ENCODE assay signal across 12 mouse cellular contexts in genomic region chr5:74311865-74312264, GRCm38 (mm10).
DNase-seq lines count a peak whose midpoint lies in the region; ATAC-seq lines count a peak whose summit lies in the region.
"Had no signal": no experiment of that assay in that cellular context is flagged by ENCODE, and none has a peak within 500 bp of the region (broad histone marks: within the 10 kb centered on the region; RNA-seq: fewer than 3 reads in every experiment).

No protein-coding gene starts in this region.

- H3K4me2 ChIP-seq in limb, embryonic 15.5 days: no peak overlapping the region
- H3K4me2 ChIP-seq: embryonic facial prominence, embryonic 12.5 days; forebrain, embryonic 12.5 days; hindbrain, embryonic 12.5 days had no signal

- no peaks in the 10 kb centered on the region for H3K36me3 ChIP-seq in limb, embryonic 15.5 days
- H3K36me3 ChIP-seq: embryonic facial prominence, embryonic 12.5 days; forebrain, embryonic 12.5 days; hindbrain, embryonic 12.5 days had no signal

- no peaks in the 10 kb centered on the region for H3K27me3 ChIP-seq in limb, embryonic 15.5 days
- H3K27me3 ChIP-seq: embryonic facial prominence, embryonic 12.5 days; forebrain, embryonic 12.5 days had no signal

- H3K4me1 ChIP-seq in limb, embryonic 15.5 days: peaks cover 16% of the 10 kb centered on the region

- no peaks in the 10 kb centered on the region for H3K9me3 ChIP-seq in limb, embryonic 15.5 days
- H3K9me3 ChIP-seq: embryonic facial prominence, embryonic 12.5 days; forebrain, embryonic 12.5 days; hindbrain, embryonic 12.5 days had no signal

- intact Hi-C loops in heart, postnatal 10 days (cut with DNase I): loop anchor here (1.0 to 10.0 kb wide), 6 partner anchors 121 to 845 kb away; partner anchors contain the start of gene Fip1l1
- intact Hi-C loops in left cerebral cortex, postnatal 36 days (cut with DNase I): loop anchor here (1.0 to 10.0 kb wide), 5 partner anchors 121 to 845 kb away; partner anchors contain the start of genes Fip1l1 and Scfd2

- no peak for ATAC-seq in limb, embryonic 15.5 days (ENCODE audit: insufficient number of reproducible peaks, low FRiP score, low TSS enrichment, low read depth)
- ATAC-seq: liver, postnatal 0 days had no signal

- no peak overlapping the region for H3K4me3 ChIP-seq in limb, embryonic 15.5 days
- H3K4me3 ChIP-seq: embryonic facial prominence, embryonic 12.5 days; forebrain, embryonic 12.5 days; hindbrain, embryonic 12.5 days had no signal

- H3K27ac ChIP-seq in limb, embryonic 15.5 days: peak overlapping the region; percentile 54
- H3K27ac ChIP-seq: embryonic facial prominence, embryonic 12.5 days; forebrain, embryonic 12.5 days; hindbrain, embryonic 12.5 days had no signal

- DNase-seq in embryo, embryonic 10.5 days (ENCODE audit: low spot score): peak; percentile 49
- DNase-seq in embryo, embryonic 9.5 days (ENCODE audit: extremely low spot score): no peak
- peak; percentile 32 for DNase-seq in lung, postnatal 10 days
- no peak for DNase-seq in lung, postnatal 4 days
- DNase-seq in heart, postnatal 10 days: peak; percentile 59 to 61
- no peak for DNase-seq in left cerebral cortex, postnatal 36 days (ENCODE audit: low spot score in 2 of 2)
- DNase-seq in right cerebral cortex, adult 18-20 months: no peak

- 53% methylated on average over 6 of the region's 6 CpGs for WGBS in limb, embryonic 15.5 days

- H3K9ac ChIP-seq in limb, embryonic 15.5 days: no peak overlapping the region
- H3K9ac ChIP-seq: embryonic facial prominence, embryonic 12.5 days; forebrain, embryonic 12.5 days; hindbrain, embryonic 12.5 days; liver, postnatal 0 days had no signal

Comparison
In these comparisons a context has a peak if more than half of its experiments do, and no peak if none do; other contexts are left out.
1. DNase-seq: peak in embryo, embryonic 10.5 days (single experiment), lung, postnatal 10 days (single experiment) and heart, postnatal 10 days (2 of 2); none in embryo, embryonic 9.5 days (single experiment), lung, postnatal 4 days (0 of 2), left cerebral cortex, postnatal 36 days (0 of 2) and right cerebral cortex, adult 18-20 months (single experiment).